Mouse (Mus musculus) urinary bladder, postnatal 36 days (tissue): ENCODE data around the gene Pitpnc1.
A peak's percentile ranks its signal among the peaks of the same experiment; 100 is the strongest.

Experiments
- DNase-seq, 2 experiments: peaks; one replicate each; pipeline ENCODE4 v3.0.0; 2022; ENCODE audit warnings: low spot score in 2 of 2, mixed read lengths in 1 of 2

The Pitpnc1 gene

DNA sequence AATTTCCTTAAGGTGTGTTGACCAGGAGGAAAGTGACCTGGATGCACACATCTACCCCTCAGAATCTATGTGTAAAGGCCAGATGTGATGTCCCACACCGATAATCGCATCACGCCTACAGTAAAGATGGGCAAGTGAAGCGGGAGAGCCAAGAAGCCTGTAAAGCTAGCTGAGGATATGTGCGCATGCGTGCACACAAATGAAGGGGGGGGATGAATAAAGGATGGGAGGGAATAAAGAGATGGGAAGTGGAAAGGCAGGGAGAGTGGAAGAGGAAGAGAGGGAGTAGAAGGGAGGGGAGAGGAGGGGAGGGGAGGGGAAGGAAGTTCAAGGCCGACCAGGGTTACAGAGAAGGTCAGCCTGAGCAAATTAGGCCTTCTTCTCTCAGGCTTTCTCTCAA is 61.6 kb downstream of the Pitpnc1 start:
- no peak for DNase-seq

DNA sequence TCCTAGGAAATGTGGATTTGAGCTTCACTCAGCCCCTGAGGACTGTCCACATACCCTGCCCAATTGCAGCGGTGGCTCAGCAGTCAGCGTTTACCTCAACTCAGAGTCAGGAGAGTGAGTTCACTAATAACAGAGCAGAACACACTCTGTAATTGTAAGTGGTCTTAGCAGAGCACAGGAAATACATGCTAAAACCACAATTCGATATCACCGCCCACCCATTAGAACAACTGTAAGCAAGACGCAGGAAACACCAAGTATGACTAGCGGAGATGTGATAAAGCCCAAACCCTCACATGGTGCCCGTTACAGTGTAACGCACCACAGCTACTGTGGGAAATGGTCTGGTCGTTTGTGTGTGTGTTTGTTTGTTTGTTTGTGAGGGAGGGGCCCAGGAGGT is 62.8 kb downstream of the Pitpnc1 start:
- DNase-seq: no peak

DNA sequence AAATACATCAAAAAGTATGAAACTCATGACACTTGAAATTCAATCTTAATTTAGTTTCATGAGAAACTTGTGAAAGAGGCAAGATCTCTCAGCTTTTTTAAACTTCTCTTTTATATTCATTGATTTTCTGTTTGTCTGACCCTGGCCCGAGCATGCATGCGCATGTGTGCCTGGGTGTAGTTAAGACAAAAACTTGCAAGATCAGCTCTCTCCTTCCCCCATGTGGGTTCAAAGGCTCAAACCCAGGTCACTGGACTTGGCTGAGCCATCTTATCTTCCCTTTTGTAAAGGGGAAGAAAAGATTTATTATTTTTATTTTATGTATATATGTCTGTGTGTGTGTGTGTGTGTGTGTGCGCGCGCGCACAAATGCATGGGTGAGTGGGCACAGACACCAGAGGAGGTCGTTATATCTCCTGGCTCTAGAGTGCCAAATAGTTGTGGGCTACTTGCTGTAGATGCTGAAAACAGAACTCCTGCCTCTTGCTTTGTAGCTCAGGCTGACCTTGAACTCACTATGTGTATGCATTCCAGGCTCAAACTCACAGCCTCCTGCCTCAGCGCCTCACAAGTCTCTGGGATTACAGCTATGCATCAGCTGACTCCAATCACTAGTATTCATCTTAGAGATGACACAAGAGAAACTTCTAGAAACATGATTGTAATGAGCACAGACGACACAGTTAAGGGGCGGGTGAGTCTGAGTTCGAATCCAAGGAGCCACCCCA is 64.7 kb downstream of the Pitpnc1 start:
- DNase-seq: no peak

DNA sequence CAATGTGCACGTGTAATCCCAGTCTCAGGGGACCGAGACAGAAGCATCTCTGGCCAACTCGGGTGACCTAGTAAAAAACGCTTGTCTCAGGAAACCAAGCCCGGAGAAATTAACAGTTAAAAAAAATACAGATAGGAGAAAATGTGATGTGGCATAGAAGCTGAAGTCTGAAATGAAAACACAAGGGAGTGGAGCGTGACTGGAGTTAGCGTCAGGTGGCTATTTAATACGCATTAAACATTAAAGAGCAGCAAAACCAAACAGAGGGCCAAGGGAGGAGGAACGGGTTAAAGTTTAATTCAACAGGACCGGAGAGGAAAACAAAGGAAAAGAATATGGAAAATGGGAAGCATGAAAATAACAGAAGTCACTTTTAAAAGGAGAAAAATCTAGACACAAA is 67.2 kb downstream of the Pitpnc1 start:
- DNase-seq: no peak

DNA sequence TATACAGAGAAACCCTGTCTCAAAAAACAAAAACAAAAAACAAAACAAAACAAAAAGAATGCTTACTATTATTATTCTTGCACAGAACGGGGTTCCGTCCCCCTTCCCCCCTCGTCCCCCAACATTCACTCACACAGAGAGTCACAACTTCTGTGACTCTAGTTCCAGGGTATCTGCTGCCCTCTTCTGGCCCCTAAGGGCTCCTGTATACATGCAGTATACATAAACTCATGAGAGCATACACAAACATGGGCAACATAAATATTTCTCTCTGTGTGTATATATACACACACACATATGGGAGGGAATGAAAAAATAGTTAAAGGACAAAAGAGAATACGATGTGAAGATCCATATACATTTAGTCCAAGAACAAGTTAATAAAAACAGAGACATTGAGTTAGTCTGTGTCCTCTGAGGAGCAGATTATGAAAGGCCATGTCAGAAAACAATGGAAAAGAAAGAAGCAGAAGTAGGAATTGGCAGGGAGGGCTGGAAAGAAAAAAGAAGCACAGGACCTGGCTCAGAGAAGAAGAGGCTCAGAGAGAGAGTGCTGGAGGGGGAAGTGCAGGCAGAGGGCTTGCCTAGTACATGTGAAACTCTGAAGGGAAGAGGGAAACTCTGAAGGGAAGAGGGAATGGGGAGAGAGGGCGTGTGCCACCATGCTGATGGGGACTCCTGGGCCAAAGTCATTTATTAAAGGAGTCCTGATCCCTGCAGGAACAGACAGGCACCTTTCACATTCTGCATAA is 68.5 kb downstream of the Pitpnc1 start:
- no peak for DNase-seq

DNA sequence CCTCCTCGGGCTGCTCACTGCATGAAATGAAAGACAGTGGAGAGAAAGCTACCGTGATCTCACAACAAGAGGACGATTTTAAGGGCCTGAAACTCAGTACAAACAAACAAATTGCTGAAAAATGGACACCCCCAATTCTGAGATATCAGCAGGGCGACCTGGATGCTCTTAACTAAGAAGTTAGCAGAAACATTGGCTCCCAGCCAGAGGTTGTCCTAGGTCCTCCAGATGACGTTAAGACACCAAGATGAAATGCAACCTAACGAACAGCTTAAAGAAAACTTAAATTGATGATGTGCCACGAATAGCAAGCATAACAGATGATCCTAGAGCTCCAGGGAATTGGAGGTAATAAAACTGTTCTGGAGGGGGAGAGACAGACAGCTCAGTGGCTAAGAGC is 69.7 kb downstream of the Pitpnc1 start:
- no peak for DNase-seq

DNA sequence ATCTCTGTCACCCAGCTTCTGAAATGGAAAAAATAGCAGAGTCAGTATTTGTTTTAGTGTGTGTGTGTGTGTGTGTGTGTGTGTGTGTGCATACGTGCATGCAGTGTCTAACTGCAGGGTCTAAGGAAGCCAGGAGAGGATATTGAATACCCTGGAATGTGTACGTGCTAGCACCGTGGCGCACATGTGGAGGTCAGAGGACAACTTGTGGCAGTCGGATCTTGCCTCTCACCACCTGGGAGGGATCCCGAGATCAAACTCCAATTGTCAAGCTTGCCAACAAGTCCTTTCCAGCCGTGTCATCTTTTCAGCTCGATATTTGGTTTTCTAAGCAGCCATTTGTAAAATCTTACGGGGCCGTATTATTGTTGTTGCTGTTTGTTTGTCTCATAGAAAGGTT is 70.5 kb downstream of the Pitpnc1 start:
- no peak for DNase-seq

DNA sequence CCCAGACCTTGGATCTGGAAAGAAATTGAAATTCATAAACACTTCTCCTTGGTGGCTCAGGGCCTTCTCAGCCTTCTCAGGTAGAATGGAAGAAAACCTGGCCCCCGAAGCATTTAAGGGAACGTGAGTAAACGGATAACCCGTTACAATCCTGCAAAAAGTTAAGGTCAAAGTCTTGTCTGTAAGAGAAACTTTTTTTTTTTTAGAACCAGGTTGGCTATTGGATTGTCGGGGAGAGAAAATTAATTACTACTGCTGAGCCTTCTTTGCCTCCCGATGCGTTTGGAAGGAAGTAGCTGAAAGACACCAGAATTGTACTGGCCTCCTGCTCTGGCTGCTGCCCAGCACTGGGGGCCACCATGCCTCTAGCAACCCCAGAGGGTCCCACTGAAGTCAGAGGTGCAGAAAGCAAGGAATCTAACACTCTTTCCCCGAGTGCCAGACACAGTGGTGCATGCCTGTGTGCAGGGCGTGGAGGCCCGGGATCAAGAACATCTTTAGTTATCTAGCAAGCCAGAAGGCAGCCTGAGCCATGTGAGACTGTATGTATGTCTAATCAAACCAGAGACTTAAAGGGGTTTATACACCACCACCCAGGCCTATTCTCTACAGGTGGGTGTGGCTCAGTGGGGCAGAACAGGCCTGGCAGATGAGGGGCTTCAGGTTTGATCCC is 73.0 kb downstream of the Pitpnc1 start:
- no peak for DNase-seq

DNA sequence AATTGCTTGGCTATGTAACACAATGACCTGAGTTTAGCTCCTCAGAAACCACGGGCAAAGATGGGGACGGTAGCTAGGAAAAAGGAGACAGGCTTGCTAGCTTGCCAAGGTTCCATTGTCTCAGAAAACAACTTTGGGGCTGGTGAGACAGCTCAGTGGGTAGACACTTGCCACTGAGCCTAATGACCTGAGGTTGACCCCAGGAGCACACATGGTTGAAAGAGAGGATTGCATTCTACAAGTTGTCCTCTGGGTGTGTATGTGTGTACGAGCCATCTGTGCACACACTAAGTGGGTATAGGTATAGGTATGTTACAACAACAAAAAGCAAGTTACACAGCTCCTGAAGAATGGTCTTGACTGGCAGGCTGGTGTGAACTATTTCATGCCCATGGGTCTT is 76.3 kb downstream of the Pitpnc1 start:
- no peak for DNase-seq

DNA sequence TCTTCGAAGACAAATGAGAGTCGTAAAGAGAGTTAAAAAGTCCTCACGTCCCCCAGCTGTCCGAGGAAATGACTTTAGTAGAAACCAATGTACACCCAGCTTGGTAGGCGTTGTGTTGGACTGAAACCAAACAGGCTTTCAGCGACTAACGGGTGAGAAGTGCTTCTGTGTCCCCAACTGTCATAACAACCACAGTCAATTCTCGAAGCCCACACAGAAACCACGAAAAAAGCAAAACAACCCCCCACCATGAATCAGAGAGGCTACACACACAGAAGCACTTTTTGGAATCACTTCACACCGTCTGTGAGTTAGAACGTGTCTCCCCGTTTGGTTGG is 76.7 kb downstream of the Pitpnc1 start:
- no peak for DNase-seq

DNA sequence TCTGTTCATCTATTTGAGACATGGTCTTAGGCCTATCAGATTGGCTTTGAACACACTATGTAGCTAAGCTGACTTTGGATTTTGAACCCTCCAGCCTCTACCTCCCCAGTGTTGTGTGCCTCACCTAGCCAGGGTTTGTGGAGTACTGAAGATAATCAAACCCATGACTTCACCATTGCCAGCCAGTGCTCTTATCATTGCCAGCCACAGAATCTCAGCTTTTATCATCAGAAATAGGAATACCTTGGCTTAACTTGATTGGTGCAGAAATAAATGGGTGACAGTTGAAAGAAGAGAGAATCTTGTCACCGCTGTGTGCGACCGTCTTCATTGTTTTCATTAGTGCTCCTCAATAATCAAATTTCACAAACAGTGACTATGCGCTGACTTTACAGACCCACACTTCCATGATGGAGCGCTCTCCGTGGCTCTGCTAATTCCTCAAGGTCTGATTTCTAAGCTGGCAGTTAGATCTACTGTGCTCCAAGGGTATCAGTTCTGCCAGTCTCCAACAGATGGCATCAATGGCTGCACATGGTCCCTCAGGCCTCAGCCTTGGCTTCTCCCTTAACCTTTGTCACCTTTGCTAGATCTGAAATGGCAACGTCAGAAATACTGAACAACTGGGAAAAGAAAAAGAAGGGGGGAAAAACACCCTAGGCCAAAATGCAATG is 77.2 kb downstream of the Pitpnc1 start:
- DNase-seq: no peak

DNA sequence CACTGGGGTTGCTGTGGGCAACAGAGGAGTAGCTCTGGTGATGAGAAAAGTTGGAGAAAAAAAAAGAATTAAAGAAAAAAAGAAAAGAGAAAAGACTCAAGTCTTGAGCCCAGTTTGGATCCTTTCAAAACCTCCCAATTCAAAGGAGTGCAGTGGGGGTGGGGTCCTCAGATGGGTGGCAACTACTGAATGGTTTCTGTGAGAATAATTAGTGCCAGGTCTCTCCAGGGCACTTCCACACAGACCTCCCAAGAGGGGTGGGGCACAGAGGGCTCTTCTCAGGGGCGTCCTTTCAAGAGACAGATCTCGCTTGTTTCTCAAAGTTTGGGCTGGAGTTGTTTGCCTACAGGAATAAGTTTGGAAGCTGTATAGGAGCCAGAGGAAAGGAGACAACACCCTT is 80.0 kb downstream of the Pitpnc1 start:
- no peak for DNase-seq

DNA sequence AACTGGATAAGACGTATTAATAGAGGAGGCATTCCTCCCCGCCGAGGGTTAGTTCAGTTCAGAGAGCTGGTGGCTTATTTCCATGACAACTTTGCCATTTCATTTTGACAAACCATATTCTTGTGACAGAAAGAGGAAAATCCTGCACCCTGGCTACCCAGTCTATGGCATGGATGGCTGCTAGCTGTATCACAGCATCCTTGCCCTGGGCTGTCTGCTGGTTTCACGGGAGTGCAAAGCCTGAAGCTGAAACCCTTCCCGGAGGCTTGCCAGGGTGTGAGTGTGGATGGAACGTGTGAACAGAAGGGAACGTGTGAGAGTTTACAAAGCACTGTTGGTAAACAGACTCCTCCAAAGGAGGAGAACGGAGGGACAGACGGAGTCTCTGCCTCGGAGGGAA is 80.5 kb downstream of the Pitpnc1 start:
- DNase-seq: no peak

DNA sequence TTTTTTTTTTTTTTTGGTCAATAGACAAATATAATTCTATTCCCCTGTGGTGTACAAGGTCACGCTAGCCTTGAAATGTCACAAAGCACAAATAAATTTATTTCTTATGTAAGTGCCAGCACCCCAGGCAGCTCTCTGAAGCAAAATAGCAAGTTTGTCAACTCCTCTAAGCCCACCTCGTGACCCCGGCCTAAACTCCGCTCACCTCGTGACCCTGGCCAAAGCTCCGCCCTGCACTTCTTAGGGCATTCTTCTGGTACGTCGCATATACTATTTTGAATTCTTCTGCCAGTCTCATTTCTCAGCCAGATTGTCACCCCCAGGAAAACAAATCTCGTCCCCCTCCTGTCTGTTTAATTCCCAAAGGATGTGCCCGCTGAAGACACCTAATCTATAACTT is 84.0 kb downstream of the Pitpnc1 start:
- no peak for DNase-seq

DNA sequence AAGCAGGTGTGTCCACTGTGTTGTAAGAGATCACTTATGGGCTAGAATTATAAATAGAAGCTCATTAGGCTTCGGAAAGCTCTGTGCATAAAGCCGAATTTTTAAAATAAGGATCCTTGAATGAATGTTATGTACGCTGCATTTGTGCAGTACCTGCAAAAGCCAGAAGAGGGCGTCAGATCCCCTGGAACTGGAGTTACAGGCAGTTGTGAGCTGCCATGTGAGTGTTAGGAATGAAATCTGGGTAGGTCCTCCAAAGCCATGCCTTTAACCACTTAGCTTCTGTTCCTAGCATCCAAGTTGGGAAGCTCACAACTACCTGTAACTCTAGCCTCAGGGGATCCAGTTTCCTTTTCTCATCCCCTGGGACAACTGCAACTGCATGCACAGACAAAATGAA is 85.2 kb downstream of the Pitpnc1 start:
- no peak for DNase-seq

DNA sequence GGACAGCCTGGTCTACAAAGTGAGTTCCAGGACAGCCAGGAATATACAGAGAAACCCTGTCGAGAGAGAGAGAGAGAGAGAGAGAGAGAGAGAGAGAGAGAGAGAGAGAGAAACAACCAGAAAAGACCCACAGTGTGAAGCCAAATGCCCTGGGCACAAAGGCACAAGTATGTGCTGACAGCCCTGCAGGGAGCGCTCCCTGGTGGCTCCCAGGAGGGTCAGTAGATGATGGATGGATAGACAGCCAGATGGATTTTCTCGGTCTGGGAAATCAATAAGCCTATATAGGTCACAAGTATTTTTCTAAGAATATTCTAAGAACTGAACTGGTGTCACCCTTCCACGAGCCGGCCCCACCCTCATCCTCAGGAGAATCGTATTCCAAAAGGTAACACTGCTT is 86.5 kb downstream of the Pitpnc1 start:
- DNase-seq: no peak

DNA sequence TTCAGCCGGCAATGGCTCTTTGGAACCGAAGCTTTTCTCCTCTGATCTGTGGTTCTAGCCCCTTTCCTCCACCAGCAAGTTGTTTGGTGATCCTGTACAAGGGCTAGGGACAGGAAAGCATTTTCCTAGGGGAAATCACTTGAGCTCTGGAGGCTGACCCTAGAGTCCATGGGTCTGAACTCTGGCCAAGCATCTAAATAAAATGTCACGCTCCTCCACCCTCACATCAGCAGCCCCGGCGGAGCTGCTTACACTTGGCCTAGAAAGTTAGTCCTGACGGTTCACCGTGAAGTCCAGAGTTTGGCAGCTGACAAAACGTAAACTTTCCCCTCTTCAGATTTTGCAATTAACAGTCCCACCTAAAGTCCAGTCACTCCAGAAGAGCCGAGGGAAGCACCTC is 90.5 kb downstream of the Pitpnc1 start:
- DNase-seq: peak in 1 of 2 experiments; percentile 14

DNA sequence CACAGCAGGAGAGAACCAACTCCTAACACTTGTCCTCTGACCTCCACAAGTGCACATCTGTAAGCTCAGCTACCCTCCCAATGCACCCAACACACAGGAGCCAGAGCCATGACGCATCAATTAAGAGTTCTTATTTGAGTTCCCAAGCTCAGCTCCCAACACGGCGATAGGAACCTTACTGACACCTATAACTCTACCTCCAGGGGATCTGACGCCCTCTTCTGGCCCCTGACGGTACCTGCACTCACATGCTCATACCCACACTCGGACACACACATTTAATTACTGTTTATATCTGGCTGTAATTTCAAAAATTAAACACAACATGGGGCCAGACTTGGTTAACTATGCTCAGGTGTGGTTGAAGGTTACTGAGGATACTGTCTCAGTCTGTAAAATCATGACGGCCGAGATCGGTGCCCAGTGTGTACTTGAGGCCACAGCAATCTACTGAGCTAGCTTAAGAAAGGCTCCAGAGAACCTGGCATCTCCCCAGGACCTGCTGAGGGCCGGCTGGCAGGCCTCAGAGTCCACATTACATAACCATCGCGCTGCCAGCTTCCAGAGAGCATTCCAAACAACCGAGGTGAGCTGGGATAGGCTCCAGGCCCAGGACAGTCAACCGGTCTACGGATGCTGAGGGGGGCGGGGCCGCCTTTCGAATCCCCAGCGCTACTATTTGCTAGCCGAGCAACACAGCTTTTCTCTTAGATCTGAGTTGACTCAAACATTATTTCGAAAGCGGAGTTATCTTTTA is 91.2 kb downstream of the Pitpnc1 start:
- DNase-seq: peak in 1 of 2 experiments; percentile 68

DNA sequence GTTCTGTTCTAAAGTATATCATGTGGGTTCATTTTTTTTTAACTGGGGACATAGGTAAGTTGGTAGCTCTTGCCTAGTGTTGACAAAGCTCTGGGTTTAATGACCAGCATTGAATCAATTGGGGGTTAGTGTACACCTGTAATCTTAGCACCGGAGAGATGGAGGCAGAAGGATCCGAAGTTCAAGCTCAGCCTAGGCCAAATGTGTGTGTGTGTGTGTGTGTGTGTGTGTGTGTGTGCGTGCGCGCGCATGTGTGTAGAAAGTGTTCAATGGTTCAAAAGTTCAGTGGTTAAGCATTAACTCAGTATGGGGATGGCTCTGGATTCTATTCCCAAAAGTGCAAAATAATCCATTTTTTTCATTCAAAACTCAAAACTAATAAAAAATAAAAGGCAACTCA is 93.2 kb downstream of the Pitpnc1 start:
- DNase-seq: no peak

DNA sequence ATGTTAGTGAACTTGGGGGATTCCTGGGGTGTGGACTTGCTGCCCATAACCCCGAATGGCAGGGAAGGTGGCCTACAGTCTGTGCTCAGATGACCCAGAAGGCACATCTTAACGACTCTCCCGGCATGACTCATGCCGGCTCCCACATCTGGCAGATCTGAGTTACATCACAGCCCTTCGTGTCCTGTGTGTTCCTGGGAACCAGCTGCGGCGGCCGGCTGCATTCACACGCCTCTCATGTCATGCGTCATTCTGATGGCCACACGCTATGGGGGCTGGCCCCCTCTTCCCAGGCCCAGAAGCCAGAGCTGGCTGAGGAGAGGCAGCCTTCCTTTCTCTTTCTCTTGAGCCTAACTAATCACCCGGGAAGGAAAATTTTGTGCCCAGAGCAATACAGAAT is 94.2 kb downstream of the Pitpnc1 start:
- peak; percentile 10 to 58 for DNase-seq

DNA sequence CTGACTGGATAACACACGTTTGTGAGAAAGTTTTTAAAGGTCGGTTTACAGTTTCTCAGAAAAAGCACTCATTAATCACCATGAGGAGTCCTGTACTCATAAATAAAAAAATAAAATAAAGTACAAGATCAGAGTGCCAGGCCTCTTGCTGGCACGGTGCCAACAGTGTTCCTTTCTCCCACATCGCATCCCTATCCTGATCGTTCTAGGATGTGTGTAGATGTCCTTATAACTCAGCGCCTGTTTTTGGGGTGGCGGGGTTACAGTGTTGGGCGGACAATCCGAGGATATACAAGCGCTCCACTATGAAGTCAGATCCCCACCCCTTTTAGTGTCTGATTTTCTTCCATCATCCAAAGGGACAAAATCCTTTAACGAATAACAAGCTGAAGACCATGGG is 94.7 kb downstream of the Pitpnc1 start:
- DNase-seq: no peak

DNA sequence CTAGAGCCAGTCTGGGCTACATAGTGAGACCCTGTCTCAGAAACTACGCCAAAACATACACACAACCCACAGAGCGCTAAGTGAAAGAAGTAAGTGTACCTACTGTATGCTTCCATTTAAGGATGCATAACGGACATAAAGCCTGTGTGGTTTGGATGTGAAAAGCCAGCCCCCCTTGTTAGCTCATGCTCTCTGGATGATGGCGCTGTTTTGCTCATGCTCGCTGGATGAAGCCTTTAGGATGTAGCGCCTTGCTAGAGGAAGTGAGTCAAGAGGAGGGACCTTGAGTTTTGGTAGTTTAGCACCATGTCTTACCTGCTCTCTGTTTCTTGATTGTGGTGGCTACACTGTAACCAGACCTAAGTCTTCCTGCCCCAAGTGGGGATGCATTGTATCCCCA is 96.9 kb downstream of the Pitpnc1 start:
- DNase-seq: no peak
